Mouse (Mus musculus) hindbrain, postnatal 0 days (tissue): ENCODE results near the gene Rad9a. TPM values are rescaled to one million over a fixed set of nuclear protein-coding genes. Genes with fewer than 3 reads are reported as not detected.

ENCODE experiments used
- ATAC-seq: fragments of 200-750 bp; cut with Nextera tagmentation; 2 replicates; pipeline ENCODE4 v1.8.0; 2017; ENCODE audit warnings: mild to moderate bottlenecking, moderate TSS enrichment, moderate library complexity
- DNase-seq: peaks from one replicate; pipeline ENCODE4 v3.0.0-alpha.2; 2015; ENCODE audit warnings: low spot score
- H3K27ac ChIP-seq: fragments of 300-500 bp; sonication (generic); 2 replicates; pipeline ENCODE4 v1.5.1; 2014; ENCODE audit warnings: mild to moderate bottlenecking
- H3K27me3 ChIP-seq: fragments of 300-500 bp; sonication (generic); 2 replicates; pipeline ENCODE4 v1.6.1; 2014; ENCODE audit warnings: low read length, mixed read lengths; ENCODE audit not compliant: insufficient read depth
- H3K36me3 ChIP-seq: fragments of 300-500 bp; sonication (generic); 2 replicates; pipeline ENCODE4 v1.6.1; 2014; ENCODE audit warnings: low read length, mixed read lengths; ENCODE audit not compliant: insufficient read depth
- H3K4me1 ChIP-seq: fragments of 300-500 bp; sonication (generic); 2 replicates; pipeline ENCODE4 v1.6.1; 2014; ENCODE audit warnings: antibody characterized with exemption, low read length, mixed read lengths; ENCODE audit not compliant: insufficient read depth
- H3K4me2 ChIP-seq: fragments of 300-500 bp; sonication (generic); 2 replicates; pipeline ENCODE4 v1.6.1; 2014; ENCODE audit warnings: low read depth, mild to moderate bottlenecking, low read length, moderate library complexity, mixed read lengths
- H3K4me3 ChIP-seq: fragments of 300-500 bp; sonication (generic); 2 replicates; pipeline ENCODE4 v1.5.1; 2014; ENCODE audit warnings: low read length
- H3K9ac ChIP-seq: fragments of 300-500 bp; sonication (generic); replicated peaks from 2 replicates; pipeline ENCODE4 v1.6.1; 2014; ENCODE audit warnings: mild to moderate bottlenecking, low read length, moderate library complexity, mixed read lengths
- H3K9me3 ChIP-seq: fragments of 300-500 bp; sonication (generic); 2 replicates; pipeline ENCODE4 v1.6.1; 2016; ENCODE audit warnings: low read length, mixed read lengths
- CTCF ChIP-seq: IDR thresholded peaks from 2 replicates; pipeline ENCODE4 v1.5.1; 2016; ENCODE audit warnings: antibody characterized with exemption, control low read depth, low read depth
- WGBS: fragments of 180-500 bp; shearing (Covaris S2); extraction: QIAGEN DNeasy Blood & Tissue Kit; methylation state at CpG from one replicate; pipeline ENCODE4 v1.1.7; 2014; 5-methylcytosine and 5-hydroxymethylcytosine counted together
- polyA plus RNA-seq: library from polyadenylated mRNA; unstranded; fragments of >200 nt; fragmentation: Nextera tagmentation; extraction: Ambion mirVana; gene quantifications from 2 replicates; pipeline ENCODE4 v1.2.1, GENCODE M21; 2015
- total RNA-seq: library from RNA; depleted of rRNA; stranded (reverse); fragments of >200 nt; gene quantifications from 2 replicates; pipeline ENCODE4 v1.2.3, GENCODE M21; 2014

The Rad9a gene
- total and polyA plus RNA-seq, 2 experiments from 2014 or later = 14.6 to 15.8 TPM

DNA sequence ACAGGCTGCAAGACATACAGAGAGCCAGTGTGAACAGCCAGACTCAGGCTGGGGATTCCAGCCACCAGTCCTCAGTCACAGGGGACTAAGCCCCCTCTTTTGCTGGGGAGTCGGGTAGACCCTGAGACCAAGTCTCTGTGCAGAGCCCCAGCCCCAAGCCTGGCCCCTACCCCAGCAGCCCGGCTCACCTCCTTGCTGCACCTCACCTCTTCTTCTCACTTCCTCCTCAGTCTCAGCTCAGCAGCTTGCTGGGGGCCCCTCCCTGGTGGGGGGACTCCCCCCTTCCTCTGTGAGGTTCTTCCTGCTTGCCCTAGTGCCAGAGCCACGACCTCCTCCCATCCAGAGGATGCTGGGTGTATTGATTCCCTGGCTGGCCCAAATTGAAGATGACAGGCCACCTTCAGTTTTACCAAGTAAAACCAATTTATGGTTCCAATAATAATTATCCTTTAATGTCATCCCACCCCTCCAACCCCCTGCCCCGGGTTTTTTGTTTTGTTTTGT lies 10.6 kb downstream of the Rad9a start, which contains the start of gene Tbc1d10c:
Tbc1d10c (minus strand) TSS at position 454 of the 504 bp plus-strand sequence.
- Histone ChIP-seq H3K27ac (peak within 1 kb of the TSS; percentile 94), H3K27me3 (no peaks in the 10 kb centered on the region), H3K4me1 (peaks cover 10% of the 10 kb centered on the region), H3K4me2 (peak within 1 kb of the TSS; percentile 82), H3K4me3 (peak within 1 kb of the TSS; percentile 93), H3K9me3 (no peaks in the 10 kb centered on the region), H3K9ac (peak within 1 kb of the TSS; percentile 99), H3K36me3 (peaks cover 21% of the 10 kb centered on the region; the same call in 1 of the 2 replicates)
- DNase-seq (no peak), ATAC-seq (no peak)
- no peak for TF ChIP-seq CTCF
- 65% methylated on average over 4 of the region's 4 CpGs for WGBS

DNA sequence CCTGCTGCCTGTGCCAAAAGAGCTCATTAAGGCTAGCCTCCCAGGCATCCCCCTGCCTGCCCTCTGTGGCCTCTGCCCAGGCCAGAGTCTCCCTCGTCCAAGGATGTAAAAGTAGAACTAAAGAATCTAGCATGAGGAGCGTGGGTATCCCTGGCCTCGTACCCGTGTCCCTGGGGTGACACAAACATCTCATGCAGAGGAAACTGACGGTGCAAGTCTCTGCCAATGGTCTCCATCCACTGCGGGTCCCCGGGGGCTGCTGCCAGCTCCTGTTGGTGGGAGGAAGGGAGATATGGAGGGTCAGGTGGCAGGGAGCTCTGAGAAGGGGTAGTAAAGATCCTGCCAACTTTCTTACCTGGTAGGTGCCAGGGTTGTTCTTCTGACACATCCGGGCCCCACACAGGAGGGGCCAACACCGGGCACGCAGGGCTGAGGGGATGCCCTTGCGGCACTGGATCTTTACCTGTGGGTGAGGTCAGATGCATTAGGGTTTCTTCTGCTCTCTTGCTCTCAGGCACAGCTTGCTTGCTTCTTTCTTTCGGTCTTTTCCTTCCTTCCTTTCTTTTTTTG lies 12.3 kb downstream of the Rad9a start:
- H3K4me2 ChIP-seq = no peak overlapping the region
- no peak overlapping the region for H3K4me3 ChIP-seq
- WGBS = 86% methylated on average over 12 of the region's 12 CpGs
- H3K27ac ChIP-seq = no peak overlapping the region
- DNase-seq (no peak), ATAC-seq (no peak)
- H3K9me3 ChIP-seq = no peaks in the 10 kb centered on the region
- no peak for TF ChIP-seq CTCF
- no peaks in the 10 kb centered on the region for H3K27me3 ChIP-seq
- peaks cover 10% of the 10 kb centered on the region for H3K4me1 ChIP-seq
- H3K9ac ChIP-seq = no peak overlapping the region
- 0 out of 2 replicates have a peak, but pooled peaks cover 7% of the 10 kb centered on the region for H3K36me3 ChIP-seq

DNA sequence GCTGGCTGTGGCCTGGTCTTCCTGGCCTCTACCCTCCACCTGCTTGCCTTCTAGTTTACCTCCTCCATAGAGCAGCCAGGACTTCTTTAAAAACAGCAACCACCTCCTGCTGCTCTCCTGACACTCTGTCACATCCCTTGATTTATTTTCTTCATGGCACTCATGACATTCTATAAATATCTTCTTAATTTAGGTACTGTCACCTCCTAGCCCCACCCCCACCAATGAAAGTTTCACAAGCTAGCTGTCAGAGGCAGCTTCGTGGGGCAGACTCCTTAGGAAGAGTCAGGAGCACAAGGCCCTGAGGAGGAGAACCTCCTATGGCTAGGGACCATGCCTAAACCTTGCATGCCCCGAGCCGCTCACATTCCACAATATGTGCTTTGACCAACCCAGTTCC lies 14.2 kb downstream of the Rad9a start:
- no peak for ATAC-seq
- H3K4me2 ChIP-seq = no peak overlapping the region
- no peaks in the 10 kb centered on the region for H3K27me3 ChIP-seq
- H3K9me3 ChIP-seq = no peaks in the 10 kb centered on the region
- no peak for DNase-seq
- H3K36me3 ChIP-seq = no peaks in the 10 kb centered on the region
- H3K27ac ChIP-seq = no peak overlapping the region
- no peak for TF ChIP-seq CTCF
- no peak overlapping the region for H3K4me3 ChIP-seq
- 0 out of 2 replicates have a peak, but pooled peaks cover under 1% of the 10 kb centered on the region for H3K4me1 ChIP-seq
- WGBS = 75% methylated on average over 3 of the region's 3 CpGs
- H3K9ac ChIP-seq = no peak overlapping the region

DNA sequence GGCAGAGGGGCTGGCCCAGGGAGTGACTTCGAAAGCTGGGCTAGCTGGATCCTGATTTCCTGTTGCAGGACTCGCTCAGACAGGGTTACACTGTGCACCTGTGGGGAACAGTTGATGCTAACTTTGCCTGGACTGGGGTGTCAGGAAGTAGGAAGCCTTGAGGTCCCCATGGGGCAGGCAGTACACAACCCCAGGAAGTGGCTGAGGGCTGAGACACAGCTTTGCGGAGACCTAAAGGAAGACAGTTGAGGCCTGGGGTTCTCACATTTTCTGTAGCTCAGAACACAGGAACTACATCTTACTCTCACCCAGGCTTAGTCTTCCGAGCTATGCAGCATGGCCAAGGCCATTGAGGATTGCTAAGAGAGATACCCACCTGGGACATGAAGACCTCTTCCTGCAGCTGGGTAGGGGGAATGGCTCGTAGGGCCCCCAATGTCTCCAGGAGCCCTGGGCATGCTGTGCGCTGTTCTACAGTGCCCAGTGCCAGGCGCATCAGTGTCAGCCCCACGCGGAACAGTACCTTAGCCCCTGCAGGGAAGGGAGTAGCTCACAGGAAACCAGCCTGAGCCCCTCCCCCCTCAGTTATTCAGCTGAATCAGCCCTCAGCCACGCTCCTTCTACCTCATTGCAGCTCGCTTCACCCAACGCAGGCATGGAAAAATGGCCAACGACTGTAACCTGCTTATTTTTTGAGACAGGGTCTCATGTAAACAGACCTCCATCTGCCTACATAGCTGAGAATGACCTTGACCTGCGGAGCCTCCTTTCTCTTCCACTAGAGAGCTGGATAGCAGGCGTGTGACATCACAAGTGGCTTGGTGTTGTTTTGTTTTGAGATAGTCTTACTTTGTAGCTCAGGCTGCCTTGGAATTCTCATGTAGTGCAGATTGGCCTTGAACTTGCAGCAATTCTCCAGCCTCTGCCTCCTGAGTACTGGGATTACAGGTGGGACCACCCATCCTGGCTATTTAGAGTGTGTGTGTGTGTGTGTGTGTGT lies 16.2 kb downstream of the Rad9a start:
- H3K27me3 ChIP-seq = no peaks in the 10 kb centered on the region
- no peaks in the 10 kb centered on the region for H3K36me3 ChIP-seq
- TF ChIP-seq CTCF = no peak
- H3K4me3 ChIP-seq = no peak overlapping the region
- H3K27ac ChIP-seq = no peak overlapping the region
- no peak overlapping the region for H3K9ac ChIP-seq
- no peaks in the 10 kb centered on the region for H3K9me3 ChIP-seq
- WGBS = 59% methylated on average over 15 of the region's 15 CpGs
- no peak for ATAC-seq
- peaks cover 7% of the 10 kb centered on the region; the same call in 1 of the 2 replicates for H3K4me1 ChIP-seq
- H3K4me2 ChIP-seq = no peak overlapping the region
- no peak for DNase-seq

DNA sequence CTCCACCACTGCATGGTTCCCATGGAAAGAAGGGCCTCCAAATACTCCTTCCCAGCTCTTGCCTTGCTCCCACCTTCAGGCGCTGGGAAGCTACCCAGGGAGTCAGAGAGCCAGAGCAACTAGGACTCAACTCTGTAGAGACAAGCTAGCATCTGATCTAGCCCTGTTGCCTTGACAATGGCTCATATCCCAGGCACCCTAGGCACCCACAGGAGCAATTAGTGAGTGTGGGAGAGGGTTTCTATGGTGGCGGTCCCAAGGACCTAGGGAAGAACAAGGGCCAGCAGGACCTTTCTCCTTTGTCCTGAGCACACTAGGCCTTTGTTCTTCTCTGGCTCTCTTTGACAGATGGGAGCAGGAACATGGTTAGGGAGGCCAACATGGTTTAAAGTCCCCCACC lies 17.8 kb downstream of the Rad9a start:
- Histone ChIP-seq H3K9ac (no peak overlapping the region), H3K27ac (no peak overlapping the region), H3K4me2 (no peak overlapping the region), H3K4me3 (no peak overlapping the region), H3K9me3 (no peaks in the 10 kb centered on the region), H3K36me3 (no peaks in the 10 kb centered on the region), H3K27me3 (no peaks in the 10 kb centered on the region), H3K4me1 (peaks cover 7% of the 10 kb centered on the region; the same call in 1 of the 2 replicates)
- no peak for TF ChIP-seq CTCF
- WGBS = 66% methylated on average over 2 of the region's 2 CpGs
- no peak for DNase-seq
- peak; percentile 50; the same call in 1 of the 2 replicates for ATAC-seq

DNA sequence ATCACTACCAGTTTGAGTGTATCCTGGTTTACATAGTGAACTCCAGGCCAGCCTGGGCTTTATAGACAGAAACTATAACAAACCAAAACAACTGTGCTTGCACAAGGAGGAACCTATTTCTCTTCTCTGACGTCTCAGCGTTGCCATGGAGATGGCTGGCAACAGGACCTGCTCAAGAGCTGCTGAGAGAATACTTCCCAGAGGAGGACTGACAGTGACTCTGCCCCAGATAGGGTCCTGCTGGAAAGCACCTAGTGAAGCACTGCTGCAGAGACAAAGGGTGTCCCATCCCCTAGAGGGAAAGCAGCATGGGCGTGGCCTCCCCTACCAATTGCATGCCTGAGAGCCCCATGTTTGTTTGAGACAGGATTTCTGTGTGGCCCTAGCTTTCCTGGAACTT lies 19.6 kb downstream of the Rad9a start:
- peaks cover 7% of the 10 kb centered on the region; the same call in 1 of the 2 replicates for H3K4me1 ChIP-seq
- no peaks in the 10 kb centered on the region for H3K9me3 ChIP-seq
- no peak overlapping the region for H3K4me2 ChIP-seq
- no peaks in the 10 kb centered on the region for H3K27me3 ChIP-seq
- peak overlapping the region; percentile 20; the same call in 1 of the 2 replicates for H3K27ac ChIP-seq
- DNase-seq (peak; percentile 75), ATAC-seq (peak; percentile 56; the same call in 1 of the 2 replicates)
- WGBS = 49% methylated on average over 3 of the region's 3 CpGs
- no peak for TF ChIP-seq CTCF
- H3K4me3 ChIP-seq = no peak overlapping the region
- no peak overlapping the region for H3K9ac ChIP-seq
- no peaks in the 10 kb centered on the region for H3K36me3 ChIP-seq
